Mouse (Mus musculus): ENCODE results near the gene Vps37b.

Gene Vps37b

GRCm38 (mm10) chr5:124015727-124016126 lies 16.3 kb downstream of the Vps37b start:
- Histone ChIP-seq H3K4me3 (replicated peaks; ENCODE audit: low read length) (no peak overlapping the region), H3K9me3 (ENCODE audit: low read length) (no peaks in the 10 kb centered on the region)

GRCm38 (mm10) chr5:124014791-124015251 lies 17.2 kb downstream of the Vps37b start:
- TF ChIP-seq CTCF (conservative IDR thresholded peaks at IDR 0.05; ENCODE audit: low read length) (no peak), NANOG (IDR thresholded peaks at IDR 0.05; ENCODE audit: borderline replicate concordance, low read length) (no peak), POU5F1 (IDR thresholded peaks at IDR 0.05; ENCODE audit: borderline replicate concordance, low read length) (no peak)
- Histone ChIP-seq H3K9me3 (ENCODE audit: low read length) (no peaks in the 10 kb centered on the region), H3K36me3 (ENCODE audit: insufficient read depth, low read length) (peaks cover 3% of the 10 kb centered on the region; the same call in 1 of the 2 replicates), H3K4me1 (replicated peaks; ENCODE audit: low read depth, low read length) (peaks cover 74% of the 10 kb centered on the region), H3K4me3 (replicated peaks; ENCODE audit: low read length) (no peak overlapping the region), H3K27me3 (ENCODE audit: insufficient read depth, low read length) (no peaks in the 10 kb centered on the region)

More at GRCm38 (mm10) chr5:124015727-124016126, 16.3 kb downstream of the Vps37b start:
- Histone ChIP-seq H3K4me1 (replicated peaks; ENCODE audit: low read depth, low read length) (peaks cover 78% of the 10 kb centered on the region), H3K27me3 (ENCODE audit: insufficient read depth, low read length) (no peaks in the 10 kb centered on the region), H3K36me3 (ENCODE audit: insufficient read depth, low read length) (no peaks in the 10 kb centered on the region)
- TF ChIP-seq CTCF (conservative IDR thresholded peaks at IDR 0.05; ENCODE audit: low read length) (no peak), POU5F1 (IDR thresholded peaks at IDR 0.05; ENCODE audit: borderline replicate concordance, low read length) (no peak), NANOG (IDR thresholded peaks at IDR 0.05; ENCODE audit: borderline replicate concordance, low read length) (no peak)

DNA sequence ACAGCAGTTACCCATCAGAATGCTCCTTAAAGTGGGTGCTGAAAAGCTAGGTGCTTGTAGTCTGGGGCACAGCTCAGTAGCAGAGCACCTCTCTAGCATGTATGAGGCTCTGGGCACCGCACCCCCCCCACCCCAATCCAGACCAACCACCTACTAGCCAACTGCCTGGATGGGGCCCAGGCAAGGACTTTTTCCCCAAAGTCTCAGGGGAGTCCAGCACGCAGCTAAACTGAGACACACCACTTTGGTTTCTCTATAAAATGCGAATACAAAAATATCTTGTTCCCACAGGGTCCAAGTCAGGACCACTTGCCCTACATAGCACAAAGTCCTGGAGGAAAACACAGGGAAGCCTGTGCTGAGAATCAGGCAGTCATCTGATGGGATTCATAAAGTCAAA lies 17.9 kb downstream of the Vps37b start:
- no peak overlapping the region for H3K4me3 ChIP-seq (replicated peaks; ENCODE audit: low read length)
- TF ChIP-seq NANOG (IDR thresholded peaks at IDR 0.05; ENCODE audit: borderline replicate concordance, low read length): no peak
- no peak for TF ChIP-seq CTCF (conservative IDR thresholded peaks at IDR 0.05; ENCODE audit: low read length)
- TF ChIP-seq POU5F1 (IDR thresholded peaks at IDR 0.05; ENCODE audit: borderline replicate concordance, low read length): no peak
- peaks cover 72% of the 10 kb centered on the region for H3K4me1 ChIP-seq (replicated peaks; ENCODE audit: low read depth, low read length)
- peaks cover 7% of the 10 kb centered on the region for H3K36me3 ChIP-seq (ENCODE audit: insufficient read depth, low read length)
- no peaks in the 10 kb centered on the region for H3K9me3 ChIP-seq (ENCODE audit: low read length)
- H3K27me3 ChIP-seq (ENCODE audit: insufficient read depth, low read length): no peaks in the 10 kb centered on the region

DNA sequence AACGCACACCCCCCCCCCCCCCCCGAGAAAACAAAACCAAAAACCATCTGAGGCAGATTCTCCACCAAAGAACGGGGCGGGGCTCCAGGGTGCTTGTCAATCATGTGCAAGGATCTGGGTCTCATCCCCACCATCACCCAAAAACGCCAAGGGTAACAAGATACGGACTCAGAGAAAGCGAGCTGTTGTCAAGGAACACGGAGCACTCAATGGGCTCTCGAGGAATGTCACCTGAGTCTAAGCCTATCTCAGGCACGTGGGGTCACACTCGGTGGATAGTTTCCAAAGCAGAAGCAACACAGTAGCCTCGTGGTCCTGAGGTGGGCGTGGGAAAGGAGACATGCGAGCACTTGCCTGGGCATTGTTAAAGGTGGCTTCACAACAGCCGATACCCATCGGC lies 18.3 kb downstream of the Vps37b start:
- no peak for TF ChIP-seq POU5F1 (IDR thresholded peaks at IDR 0.05; ENCODE audit: borderline replicate concordance, low read length)
- no peak for TF ChIP-seq NANOG (IDR thresholded peaks at IDR 0.05; ENCODE audit: borderline replicate concordance, low read length)
- no peak for TF ChIP-seq CTCF (conservative IDR thresholded peaks at IDR 0.05; ENCODE audit: low read length)
- no peak overlapping the region; the same call in 1 of the 2 replicates for H3K4me3 ChIP-seq (replicated peaks; ENCODE audit: low read length)
- no peaks in the 10 kb centered on the region for H3K9me3 ChIP-seq (ENCODE audit: low read length)
- H3K36me3 ChIP-seq (ENCODE audit: insufficient read depth, low read length): peaks cover 12% of the 10 kb centered on the region
- H3K27me3 ChIP-seq (ENCODE audit: insufficient read depth, low read length): no peaks in the 10 kb centered on the region
- H3K4me1 ChIP-seq (replicated peaks; ENCODE audit: low read depth, low read length): peaks cover 70% of the 10 kb centered on the region

DNA sequence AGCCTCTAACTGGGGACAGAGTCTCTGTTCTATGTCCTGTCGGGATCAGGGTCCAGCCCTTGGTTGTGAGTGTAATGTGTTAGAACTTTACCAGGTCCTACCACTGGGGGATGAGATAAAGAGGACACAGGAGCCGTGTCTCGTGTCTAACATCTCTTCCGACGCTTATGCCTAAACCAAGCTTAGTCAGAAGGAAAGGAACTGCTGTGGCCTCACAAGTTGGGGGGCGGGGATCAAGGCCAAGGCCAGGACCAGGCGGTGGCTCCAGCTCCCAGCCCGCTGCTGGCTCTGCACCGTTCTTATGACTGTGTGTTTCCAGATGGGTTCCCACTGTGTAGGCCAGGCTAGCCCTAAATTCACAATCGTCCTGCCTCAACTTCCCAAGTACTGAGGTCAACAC lies 19.2 kb downstream of the Vps37b start:
- no peaks in the 10 kb centered on the region for H3K9me3 ChIP-seq (ENCODE audit: low read length)
- peaks cover 20% of the 10 kb centered on the region for H3K36me3 ChIP-seq (ENCODE audit: insufficient read depth, low read length)
- peaks cover 67% of the 10 kb centered on the region for H3K4me1 ChIP-seq (replicated peaks; ENCODE audit: low read depth, low read length)
- no peak overlapping the region; the same call in 1 of the 2 replicates for H3K4me3 ChIP-seq (replicated peaks; ENCODE audit: low read length)
- no peaks in the 10 kb centered on the region for H3K27me3 ChIP-seq (ENCODE audit: insufficient read depth, low read length)
- no peak for TF ChIP-seq NANOG (IDR thresholded peaks at IDR 0.05; ENCODE audit: borderline replicate concordance, low read length)

GRCm38 (mm10) chr5:124011927-124012326 lies 20.1 kb downstream of the Vps37b start:
- Histone ChIP-seq H3K9me3 (ENCODE audit: low read length) (no peaks in the 10 kb centered on the region), H3K27me3 (ENCODE audit: insufficient read depth, low read length) (no peaks in the 10 kb centered on the region), H3K4me1 (replicated peaks; ENCODE audit: low read depth, low read length) (peaks cover 64% of the 10 kb centered on the region), H3K4me3 (replicated peaks; ENCODE audit: low read length) (no peak overlapping the region), H3K36me3 (ENCODE audit: insufficient read depth, low read length) (peaks cover 30% of the 10 kb centered on the region)
- TF ChIP-seq CTCF (conservative IDR thresholded peaks at IDR 0.05; ENCODE audit: low read length) (no peak), POU5F1 (IDR thresholded peaks at IDR 0.05; ENCODE audit: borderline replicate concordance, low read length) (no peak), NANOG (IDR thresholded peaks at IDR 0.05; ENCODE audit: borderline replicate concordance, low read length) (no peak)

DNA sequence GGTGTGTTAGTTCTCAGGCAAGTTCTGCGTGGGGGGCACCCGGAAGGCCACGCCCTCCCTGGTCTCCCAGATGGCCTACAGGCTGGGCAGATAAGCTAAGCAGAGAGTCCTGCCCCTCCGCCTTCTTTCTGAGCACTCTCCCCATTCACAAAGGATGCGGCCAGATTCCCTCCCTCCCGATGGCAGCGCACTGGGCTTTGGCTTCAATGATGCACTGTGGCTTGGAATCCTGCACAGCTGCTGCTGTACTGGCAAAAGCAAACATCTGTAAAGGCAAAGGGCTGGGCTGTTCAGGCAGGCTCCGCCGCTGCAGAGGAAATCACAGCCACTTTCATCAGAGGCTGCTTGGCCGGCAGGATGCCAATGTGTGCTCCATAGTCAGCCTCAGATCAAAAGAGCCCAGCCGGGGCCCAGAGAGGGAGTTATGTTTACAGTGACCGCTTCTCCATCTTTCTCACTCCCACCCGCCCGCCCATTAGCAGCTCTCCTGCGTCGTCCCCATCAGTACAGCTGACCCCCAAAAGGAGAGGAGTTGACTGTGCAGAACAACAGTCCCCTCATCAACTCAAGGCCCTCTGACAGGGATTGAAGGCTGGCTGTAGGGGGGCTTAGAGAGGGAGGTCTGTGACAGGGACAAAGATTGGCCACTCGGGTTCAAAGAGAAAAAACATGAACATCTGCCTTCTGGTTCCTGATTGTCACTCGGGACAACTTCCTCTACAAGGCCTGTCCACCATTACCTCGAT lies 21.0 kb downstream of the Vps37b start:
- H3K36me3 ChIP-seq (ENCODE audit: insufficient read depth, low read length): peaks cover 35% of the 10 kb centered on the region
- peaks cover 63% of the 10 kb centered on the region for H3K4me1 ChIP-seq (replicated peaks; ENCODE audit: low read depth, low read length)

GRCm38 (mm10) chr5:124010077-124010476 lies 22.0 kb downstream of the Vps37b start:
- TF ChIP-seq NANOG (IDR thresholded peaks at IDR 0.05; ENCODE audit: borderline replicate concordance, low read length): no peak
- TF ChIP-seq POU5F1 (IDR thresholded peaks at IDR 0.05; ENCODE audit: borderline replicate concordance, low read length): no peak
- TF ChIP-seq CTCF (conservative IDR thresholded peaks at IDR 0.05; ENCODE audit: low read length): no peak
- Histone ChIP-seq H3K36me3 (ENCODE audit: insufficient read depth, low read length) (peaks cover 42% of the 10 kb centered on the region), H3K4me3 (replicated peaks; ENCODE audit: low read length) (no peak overlapping the region), H3K9me3 (ENCODE audit: low read length) (no peaks in the 10 kb centered on the region), H3K4me1 (replicated peaks; ENCODE audit: low read depth, low read length) (peaks cover 62% of the 10 kb centered on the region), H3K27me3 (ENCODE audit: insufficient read depth, low read length) (no peaks in the 10 kb centered on the region)

More for the DNA sequence above, 21.0 kb downstream of the Vps37b start:
- Histone ChIP-seq H3K9me3 (ENCODE audit: low read length) (no peaks in the 10 kb centered on the region), H3K4me3 (replicated peaks; ENCODE audit: low read length) (peak overlapping the region; percentile 51; the same call in 1 of the 2 replicates), H3K27me3 (ENCODE audit: insufficient read depth, low read length) (no peaks in the 10 kb centered on the region)
- TF ChIP-seq NANOG (IDR thresholded peaks at IDR 0.05; ENCODE audit: borderline replicate concordance, low read length): no peak
- no peak for TF ChIP-seq CTCF (conservative IDR thresholded peaks at IDR 0.05; ENCODE audit: low read length)
- TF ChIP-seq POU5F1 (IDR thresholded peaks at IDR 0.05; ENCODE audit: borderline replicate concordance, low read length): no peak
